Mouse (Mus musculus): Measurements from ENCODE around the gene Nup62. TPM values are rescaled to one million over a fixed set of nuclear protein-coding genes. Genes with fewer than 3 reads are reported as not detected.
A peak's percentile ranks its signal among the peaks of the same experiment; 100 is the strongest.

Gene Nup62
- polyA plus RNA-seq, 2 experiments = 31.5 to 44.8 TPM

DNA sequence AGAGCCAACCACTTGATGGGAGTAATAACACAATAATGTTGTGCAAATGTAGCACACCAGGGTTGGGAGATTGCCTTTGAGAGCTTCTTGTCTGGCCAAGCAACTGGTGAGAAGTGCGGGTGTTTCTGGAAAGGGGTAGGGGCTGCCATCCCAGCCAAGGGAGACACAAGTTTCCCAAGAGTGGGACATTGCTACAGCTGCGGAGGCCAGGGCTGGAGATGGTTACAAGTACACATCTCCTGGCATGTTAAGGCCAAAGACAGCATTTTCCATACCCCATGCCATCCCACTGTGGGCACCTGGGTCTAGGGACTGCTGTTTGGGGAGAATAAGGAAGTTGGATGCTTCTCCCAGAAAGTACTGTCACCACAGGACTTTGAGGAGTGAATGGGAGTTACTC lies 37.2 kb downstream of the Nup62 start:
- no peak for ATAC-seq (ENCODE audit: insufficient read depth)
- 85% methylated on average over 2 of the region's 2 CpGs for WGBS (ENCODE audit: insufficient replicate concordance)
- Histone ChIP-seq H3K9me3 (ENCODE audit: control insufficient read depth, low read length) (no peaks in the 10 kb centered on the region), H3K4me3 (ENCODE audit: insufficient read depth in 1 of 2, low read depth in 2 of 2, low read length in 2 of 2) (no peak overlapping the region), H3K27me3 (ENCODE audit: control insufficient read depth, insufficient read depth, low read length) (no peaks in the 10 kb centered on the region), H3K36me3 (replicated peaks; ENCODE audit: control insufficient read depth, insufficient read depth, low read depth) (no peaks in the 10 kb centered on the region), H3K9ac (replicated peaks) (no peak overlapping the region; the same call in 1 of the 2 replicates), H3K27ac (no peak overlapping the region), H3K4me1 (replicated peaks; ENCODE audit: control insufficient read depth in 2 of 2, insufficient read depth in 2 of 2, low read length in 1 of 2) (peaks cover 33 to 37% of the 10 kb centered on the region in 2 experiments), H3K4me2 (ENCODE audit: low read depth) (peak overlapping the region; percentile 83)
- no peak for DNase-seq (ENCODE audit: low read depth in 3 of 3, low spot score in 3 of 3)
- TF ChIP-seq EP300 (IDR thresholded peaks at IDR 0.05; ENCODE audit: low read depth) = no peak
- TF ChIP-seq CTCF (IDR thresholded peaks at IDR 0.05; ENCODE audit: low read depth) = no peak

- peak; percentile 6; the same call in 1 of the 2 replicates for ATAC-seq (ENCODE audit: insufficient read depth)
- Histone ChIP-seq H3K36me3 (replicated peaks; ENCODE audit: control insufficient read depth, insufficient read depth, low read depth) (no peaks in the 10 kb centered on the region), H3K27ac (peak overlapping the region; percentile 92), H3K4me2 (ENCODE audit: low read depth) (peak overlapping the region; percentile 83), H3K4me1 (replicated peaks; ENCODE audit: control insufficient read depth in 2 of 2, insufficient read depth in 2 of 2, low read length in 1 of 2) (peaks cover 35 to 41% of the 10 kb centered on the region in 2 experiments), H3K9me3 (ENCODE audit: control insufficient read depth, low read length) (no peaks in the 10 kb centered on the region), H3K9ac (replicated peaks) (peak overlapping the region; percentile 81), H3K4me3 (ENCODE audit: insufficient read depth in 1 of 2, low read depth in 2 of 2, low read length in 2 of 2) (peak overlapping the region; percentile 64 to 65), H3K27me3 (ENCODE audit: control insufficient read depth, insufficient read depth, low read length) (no peaks in the 10 kb centered on the region)
- TF ChIP-seq EP300 (IDR thresholded peaks at IDR 0.05; ENCODE audit: low read depth) = no peak
- TF ChIP-seq CTCF (IDR thresholded peaks at IDR 0.05; ENCODE audit: low read depth) = no peak
- no peak for DNase-seq (ENCODE audit: low read depth in 3 of 3, low spot score in 3 of 3)
- WGBS (ENCODE audit: insufficient replicate concordance) = 29% methylated on average over 26 of the region's 26 CpGs
Observed at GRCm38 (mm10) chr7:44853596-44854355, 37.9 kb downstream of the Nup62 start.

- Histone ChIP-seq H3K4me2 (ENCODE audit: low read depth) (peak overlapping the region; percentile 83), H3K9ac (replicated peaks) (peak overlapping the region; percentile 81), H3K4me3 (ENCODE audit: insufficient read depth in 1 of 2, low read depth in 2 of 2, low read length in 2 of 2) (peak overlapping the region; percentile 64 to 65), H3K27ac (peak overlapping the region; percentile 92), H3K4me1 (replicated peaks; ENCODE audit: control insufficient read depth in 2 of 2, insufficient read depth in 2 of 2, low read length in 1 of 2) (peaks cover 35 to 41% of the 10 kb centered on the region in 2 experiments), H3K9me3 (ENCODE audit: control insufficient read depth, low read length) (no peaks in the 10 kb centered on the region), H3K27me3 (ENCODE audit: control insufficient read depth, insufficient read depth, low read length) (no peaks in the 10 kb centered on the region), H3K36me3 (replicated peaks; ENCODE audit: control insufficient read depth, insufficient read depth, low read depth) (no peaks in the 10 kb centered on the region)
- TF ChIP-seq CTCF (IDR thresholded peaks at IDR 0.05; ENCODE audit: low read depth) = no peak
- TF ChIP-seq EP300 (IDR thresholded peaks at IDR 0.05; ENCODE audit: low read depth) = peak; percentile 21; the same call in 1 of the 2 replicates
- ATAC-seq (ENCODE audit: insufficient read depth) (peak; percentile 70), DNase-seq (ENCODE audit: low read depth in 3 of 3, low spot score in 3 of 3) (peak; percentile 77 to 85 (median 78))
- WGBS (ENCODE audit: insufficient replicate concordance) = 1% methylated on average over 45 of the region's 45 CpGs
Observed at GRCm38 (mm10) chr7:44854356-44855031, 38.6 kb downstream of the Nup62 start.

GRCm38 (mm10) chr7:44855036-44855435 lies 39.1 kb downstream of the Nup62 start:
- DNase-seq (ENCODE audit: low read depth in 3 of 3, low spot score in 3 of 3) (no peak), ATAC-seq (ENCODE audit: insufficient read depth) (no peak)
- no peaks in the 10 kb centered on the region for H3K36me3 ChIP-seq (replicated peaks; ENCODE audit: control insufficient read depth, insufficient read depth, low read depth)
- H3K27ac ChIP-seq = peak overlapping the region; percentile 92
- H3K4me1 ChIP-seq (replicated peaks; ENCODE audit: control insufficient read depth in 2 of 2, insufficient read depth in 2 of 2, low read length in 1 of 2) = peaks cover 35 to 41% of the 10 kb centered on the region in 2 experiments
- peak overlapping the region; percentile 83 for H3K4me2 ChIP-seq (ENCODE audit: low read depth)
- 33% methylated on average over 10 of the region's 10 CpGs for WGBS (ENCODE audit: insufficient replicate concordance)
- peak overlapping the region; percentile 81 for H3K9ac ChIP-seq (replicated peaks)
- H3K4me3 ChIP-seq (ENCODE audit: insufficient read depth in 1 of 2, low read depth in 2 of 2, low read length in 2 of 2) = peak overlapping the region; percentile 64 to 65
- TF ChIP-seq CTCF (IDR thresholded peaks at IDR 0.05; ENCODE audit: low read depth) (no peak), EP300 (IDR thresholded peaks at IDR 0.05; ENCODE audit: low read depth) (no peak)
- H3K9me3 ChIP-seq (ENCODE audit: control insufficient read depth, low read length) = no peaks in the 10 kb centered on the region
- no peaks in the 10 kb centered on the region for H3K27me3 ChIP-seq (ENCODE audit: control insufficient read depth, insufficient read depth, low read length)

All from liver, embryonic 14.5 days (tissue).